In genomic region chr10:28145326-28145725, GRCm38 (mm10) we compare ENCODE assay signal across 22 mouse cellular contexts.
DNase-seq lines count a peak whose midpoint lies in the region; ATAC-seq and TF ChIP-seq lines count a peak whose summit lies in the region.
"Had no signal": no experiment of that assay in that cellular context is flagged by ENCODE, and none has a peak within 500 bp of the region (broad histone marks: within the 10 kb centered on the region; RNA-seq: fewer than 3 reads in every experiment).

No protein-coding gene starts in this region.

- H3K4me1 ChIP-seq in hindbrain, embryonic 13.5 days (replicated peaks), result peaks cover 17% of the 10 kb centered on the region; the same call in 1 of the 2 replicates
- no peaks in the 10 kb centered on the region for H3K4me1 ChIP-seq in hindbrain, embryonic 11.5 days (replicated peaks; ENCODE audit: control insufficient read depth, insufficient read depth, low read length)
- no peaks in the 10 kb centered on the region for H3K4me1 ChIP-seq in midbrain, postnatal 0 days (ENCODE audit: insufficient read depth, low read length)
- no peaks in the 10 kb centered on the region for H3K4me1 ChIP-seq in midbrain, embryonic 11.5 days (ENCODE audit: control insufficient read depth, insufficient read depth, low read length)
- H3K4me1 ChIP-seq: liver, embryonic 15.5 days; lung, embryonic 15.5 days; megakaryocyte, embryonic 14.5 days had no signal

- TF ChIP-seq CTCF in midbrain, postnatal 0 days (IDR thresholded peaks at IDR 0.05), result no peak

- no peaks in the 10 kb centered on the region for H3K27me3 ChIP-seq in hindbrain, embryonic 13.5 days
- no peaks in the 10 kb centered on the region for H3K27me3 ChIP-seq in hindbrain, embryonic 11.5 days (ENCODE audit: control insufficient read depth, insufficient read depth, low read length)
- no peaks in the 10 kb centered on the region for H3K27me3 ChIP-seq in midbrain, postnatal 0 days (ENCODE audit: insufficient read depth, low read length)
- no peaks in the 10 kb centered on the region for H3K27me3 ChIP-seq in midbrain, embryonic 11.5 days (ENCODE audit: control insufficient read depth, insufficient read depth, low read length)
- H3K27me3 ChIP-seq: liver, embryonic 15.5 days; lung, embryonic 15.5 days; megakaryocyte, embryonic 14.5 days had no signal

- ATAC-seq in hindbrain, embryonic 13.5 days (ENCODE audit: low FRiP score), result 0 out of 2 replicates have a peak, but pooled peaks have one; percentile 2
- no peak for ATAC-seq in hindbrain, embryonic 11.5 days (ENCODE audit: low FRiP score)
- ATAC-seq in midbrain, postnatal 0 days (ENCODE audit: low FRiP score), result 0 out of 2 replicates have a peak, but pooled peaks have one; percentile 27
- ATAC-seq in midbrain, embryonic 11.5 days (ENCODE audit: low FRiP score), result no peak
- ATAC-seq: CD4-positive, CD25-positive, alpha-beta regulatory T cell, adult 4 months; inflammation-experienced regulatory T-cells, adult 6 months had no signal

- no peak overlapping the region for H3K4me2 ChIP-seq in hindbrain, embryonic 13.5 days
- no peak overlapping the region for H3K4me2 ChIP-seq in hindbrain, embryonic 11.5 days (replicated peaks; ENCODE audit: low read depth, low read length)
- H3K4me2 ChIP-seq in midbrain, postnatal 0 days (ENCODE audit: low read depth, low read length, poor library complexity, severe bottlenecking), result no peak overlapping the region
- no peak overlapping the region for H3K4me2 ChIP-seq in midbrain, embryonic 11.5 days
- H3K4me2 ChIP-seq: liver, embryonic 15.5 days; lung, embryonic 15.5 days had no signal

- no peaks in the 10 kb centered on the region for H3K9me3 ChIP-seq in hindbrain, embryonic 13.5 days
- no peaks in the 10 kb centered on the region for H3K9me3 ChIP-seq in hindbrain, embryonic 11.5 days (ENCODE audit: control insufficient read depth, low read length)
- H3K9me3 ChIP-seq in midbrain, postnatal 0 days (ENCODE audit: low read length), result no peaks in the 10 kb centered on the region
- no peaks in the 10 kb centered on the region for H3K9me3 ChIP-seq in midbrain, embryonic 11.5 days (ENCODE audit: control insufficient read depth, low read length)
- H3K9me3 ChIP-seq: limb, embryonic 10.5 days; liver, embryonic 15.5 days; lung, embryonic 15.5 days; megakaryocyte, embryonic 14.5 days had no signal

- DNase-seq in cerebellum, postnatal 10 days, result peak; percentile 52 to 66
- no peak for DNase-seq in cerebellum, adult 9-11 months
- DNase-seq in hindbrain, embryonic 11.5 days (ENCODE audit: low spot score), result no peak
- peak; percentile 43 for DNase-seq in midbrain, postnatal 0 days (ENCODE audit: low spot score)
- DNase-seq in midbrain, embryonic 11.5 days (ENCODE audit: low spot score, missing footprints), result no peak
- no peak for DNase-seq in heart, adult 11 months
- DNase-seq: adrenal gland, postnatal 14 days; gastrocnemius, postnatal 25 days; kidney, adult 18-20 months; liver; lung, postnatal 36 days; retina, postnatal 1 day; right cerebral cortex, postnatal 25 days; spleen, adult 18-20 months had no signal

- no peak overlapping the region for H3K9ac ChIP-seq in hindbrain, embryonic 13.5 days
- no peak overlapping the region for H3K9ac ChIP-seq in hindbrain, embryonic 11.5 days (ENCODE audit: low read depth, low read length)
- H3K9ac ChIP-seq in midbrain, postnatal 0 days (replicated peaks; ENCODE audit: low read length, poor library complexity, severe bottlenecking), result no peak overlapping the region
- H3K9ac ChIP-seq in midbrain, embryonic 11.5 days (ENCODE audit: low read length), result no peak overlapping the region
- H3K9ac ChIP-seq: liver, embryonic 15.5 days; lung, embryonic 15.5 days had no signal

- H3K27ac ChIP-seq in hindbrain, embryonic 13.5 days, result no peak overlapping the region
- H3K27ac ChIP-seq in hindbrain, embryonic 11.5 days (ENCODE audit: low read depth, low read length), result no peak overlapping the region
- H3K27ac ChIP-seq in midbrain, postnatal 0 days (ENCODE audit: low read depth, low read length), result no peak overlapping the region
- H3K27ac ChIP-seq in midbrain, embryonic 11.5 days (ENCODE audit: low read depth, low read length), result no peak overlapping the region
- H3K27ac ChIP-seq: kidney, postnatal 0 days; limb, embryonic 10.5 days; liver, embryonic 15.5 days; lung, embryonic 15.5 days had no signal

- no peaks in the 10 kb centered on the region for H3K36me3 ChIP-seq in hindbrain, embryonic 13.5 days
- H3K36me3 ChIP-seq in hindbrain, embryonic 11.5 days (ENCODE audit: control insufficient read depth, insufficient read depth, low read length), result no peaks in the 10 kb centered on the region
- no peaks in the 10 kb centered on the region for H3K36me3 ChIP-seq in midbrain, postnatal 0 days (ENCODE audit: insufficient read depth, low read length)
- no peaks in the 10 kb centered on the region for H3K36me3 ChIP-seq in midbrain, embryonic 11.5 days (ENCODE audit: control insufficient read depth, insufficient read depth, low read length)
- H3K36me3 ChIP-seq: limb, embryonic 10.5 days; liver, embryonic 15.5 days; lung, embryonic 15.5 days had no signal

- no peak overlapping the region for H3K4me3 ChIP-seq in hindbrain, embryonic 13.5 days
- H3K4me3 ChIP-seq in hindbrain, embryonic 11.5 days (ENCODE audit: low read depth, low read length), result no peak overlapping the region
- no peak overlapping the region for H3K4me3 ChIP-seq in midbrain, postnatal 0 days (ENCODE audit: low read depth, low read length)
- H3K4me3 ChIP-seq in midbrain, embryonic 11.5 days (ENCODE audit: low read depth, low read length), result no peak overlapping the region
- H3K4me3 ChIP-seq: limb, embryonic 10.5 days; liver, embryonic 15.5 days; lung, embryonic 15.5 days; megakaryocyte, embryonic 14.5 days had no signal

- WGBS in hindbrain, embryonic 13.5 days, result 46% methylated on average over 5 of the region's 5 CpGs
- 74% methylated on average over 5 of the region's 5 CpGs for WGBS in hindbrain, embryonic 11.5 days
- 77% methylated on average over 5 of the region's 5 CpGs for WGBS in midbrain, postnatal 0 days
- 78% methylated on average over 5 of the region's 5 CpGs for WGBS in midbrain, embryonic 11.5 days

Comparison
In these comparisons a context has a peak if more than half of its experiments do, and no peak if none do; other contexts are left out.
1. DNase-seq: peak in cerebellum, postnatal 10 days (2 of 2) and midbrain, postnatal 0 days (single experiment); none in cerebellum, adult 9-11 months (single experiment), hindbrain, embryonic 11.5 days (single experiment), midbrain, embryonic 11.5 days (single experiment) and heart, adult 11 months (single experiment).
2. ATAC-seq: peak in hindbrain, embryonic 13.5 days (single experiment) and midbrain, postnatal 0 days (single experiment); none in hindbrain, embryonic 11.5 days (single experiment) and midbrain, embryonic 11.5 days (single experiment).